Mouse (Mus musculus) lung, postnatal 25 days (tissue): ENCODE measurements around the gene Ak5.

ENCODE experiments used
- DNase-seq: peaks from one replicate; pipeline ENCODE4 v3.0.0; 2022; ENCODE audit warnings: low spot score

Ak5 gene

DNA sequence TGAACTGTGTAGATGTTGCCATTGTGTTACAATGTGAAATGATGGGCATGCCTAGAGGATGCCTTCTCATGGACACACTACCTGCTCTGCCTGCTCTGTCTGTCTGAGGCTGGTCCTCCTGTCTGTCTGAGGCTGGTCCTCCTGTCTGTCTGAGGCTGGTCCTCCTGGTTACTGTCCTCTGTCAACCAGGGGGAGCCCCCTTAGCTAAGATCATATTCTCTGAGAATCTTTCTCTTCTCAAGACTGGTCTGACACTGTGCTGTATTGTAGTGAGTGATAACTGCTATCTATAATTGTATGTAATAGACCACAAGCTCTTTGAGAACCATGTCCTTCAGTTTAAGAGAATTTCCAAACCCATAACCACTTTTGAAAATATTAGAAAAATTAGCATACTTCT is 232.6 kb downstream of the Ak5 start:
- no peak for DNase-seq

DNA sequence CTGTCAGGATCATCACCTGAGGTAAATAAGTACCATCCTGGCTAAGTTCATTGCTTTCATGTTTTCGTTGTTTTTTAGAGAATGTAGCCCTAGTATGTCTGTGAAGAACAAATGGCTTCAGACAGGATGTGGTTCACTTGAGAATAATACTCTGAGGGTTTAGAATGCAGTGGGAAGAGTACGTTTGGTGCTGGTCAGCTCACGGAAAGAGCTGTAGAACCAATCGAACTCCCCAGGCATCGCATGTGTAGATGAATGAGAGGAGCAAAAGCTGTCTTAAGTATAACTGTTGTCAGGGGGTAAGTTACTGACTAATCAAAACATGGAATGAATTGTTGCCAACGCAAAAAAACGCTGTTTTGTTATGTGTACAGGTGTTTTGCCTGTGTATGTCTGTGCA is 235.5 kb downstream of the Ak5 start:
- no peak for DNase-seq

- no peak for DNase-seq
Measured at GRCm38 (mm10) chr3:152428925-152429324, 239.2 kb downstream of the Ak5 start.
